Mouse (Mus musculus) 416B (cell line): ENCODE results near the gene Eif2ak2.

ENCODE experiments used
- DNase-seq: peaks from one replicate; pipeline ENCODE4 v3.0.0; 2011; ENCODE audit warnings: low read depth

Gene Eif2ak2

GRCm38 (mm10) chr17:78882401-78883112, at the start of gene Eif2ak2:
Eif2ak2 (minus strand) TSS chr17:78882573.
- peak; percentile 77 for DNase-seq

GRCm38 (mm10) chr17:78917696-78918095, 35.3 kb upstream of the Eif2ak2 start:
- DNase-seq = no peak

- DNase-seq = no peak
Measured at GRCm38 (mm10) chr17:78916899-78917298, 34.5 kb upstream of the Eif2ak2 start.

GRCm38 (mm10) chr17:78916369-78916813, 34.0 kb upstream of the Eif2ak2 start, which contains the start of gene Cebpzos:
Cebpzos (plus strand) TSS chr17:78916500.
- DNase-seq = peak; percentile 85

GRCm38 (mm10) chr17:78915772-78916171, 33.4 kb upstream of the Eif2ak2 start:
- no peak for DNase-seq

- DNase-seq = no peak
Measured at GRCm38 (mm10) chr17:78913921-78914320, 31.5 kb upstream of the Eif2ak2 start.

GRCm38 (mm10) chr17:78912861-78913281, 30.5 kb upstream of the Eif2ak2 start:
- no peak for DNase-seq

GRCm38 (mm10) chr17:78909374-78909773, 27.0 kb upstream of the Eif2ak2 start:
- DNase-seq = no peak

- no peak for DNase-seq
Measured at GRCm38 (mm10) chr17:78906892-78907291, 24.5 kb upstream of the Eif2ak2 start, which contains the start of gene Sult6b1. Sult6b1 (minus strand) TSS chr17:78906992.

GRCm38 (mm10) chr17:78903158-78903557, 20.8 kb upstream of the Eif2ak2 start:
- peak; percentile 45 for DNase-seq

GRCm38 (mm10) chr17:78895394-78895793, 13.0 kb upstream of the Eif2ak2 start:
- DNase-seq = peak; percentile 81

- no peak for DNase-seq
Measured at GRCm38 (mm10) chr17:78894991-78895390, 12.6 kb upstream of the Eif2ak2 start.

- DNase-seq = peak; percentile 36
Measured at GRCm38 (mm10) chr17:78891020-78891419, 8.6 kb upstream of the Eif2ak2 start.

- DNase-seq = no peak
Measured at GRCm38 (mm10) chr17:78889184-78889583, 6.8 kb upstream of the Eif2ak2 start.

- no peak for DNase-seq
Measured at GRCm38 (mm10) chr17:78888554-78888953, 6.2 kb upstream of the Eif2ak2 start.

GRCm38 (mm10) chr17:78885286-78886065, 3.1 kb upstream of the Eif2ak2 start:
- no peak for DNase-seq

- DNase-seq = no peak
Measured at GRCm38 (mm10) chr17:78883291-78883690, 918 bp upstream of the Eif2ak2 start.

GRCm38 (mm10) chr17:78881878-78882304, 482 bp downstream of the Eif2ak2 start:
- DNase-seq = peak; percentile 54

GRCm38 (mm10) chr17:78873886-78874285, 8.5 kb downstream of the Eif2ak2 start:
- no peak for DNase-seq

- DNase-seq = no peak
Measured at GRCm38 (mm10) chr17:78856243-78856642, 26.1 kb downstream of the Eif2ak2 start.

GRCm38 (mm10) chr17:78842271-78842928, 40.0 kb downstream of the Eif2ak2 start:
- DNase-seq = no peak

GRCm38 (mm10) chr17:78836056-78836455, 46.3 kb downstream of the Eif2ak2 start:
- peak; percentile 50 for DNase-seq
